ENCODE assay signal across 14 mouse cellular contexts in the genomic region with DNA sequence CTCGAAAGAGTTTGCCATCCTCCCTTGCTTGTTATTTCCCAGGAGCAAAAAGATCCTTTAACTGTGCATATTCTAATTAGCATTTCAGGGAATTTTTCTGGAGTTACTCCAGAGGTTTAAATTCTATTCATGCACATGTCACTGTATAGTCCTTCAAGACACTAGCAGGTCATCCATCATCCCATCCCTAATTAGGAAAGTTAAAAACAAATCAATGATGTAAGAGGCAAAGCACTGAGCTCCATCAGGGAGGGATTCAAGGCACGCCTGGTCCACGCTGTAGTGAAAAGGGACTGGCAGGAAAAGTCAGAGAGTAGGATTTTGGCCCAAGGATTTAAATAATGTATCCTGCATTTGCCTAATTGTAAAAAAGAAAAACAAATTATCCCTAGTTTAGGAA.
"Had no signal": no experiment of that assay in that cellular context is flagged by ENCODE, and none has a peak within 500 bp of the region (broad histone marks: within the 10 kb centered on the region; RNA-seq: fewer than 3 reads in every experiment).

No protein-coding gene starts in this region.

- H3K4me2 ChIP-seq: midbrain, embryonic 11.5 days; midbrain, embryonic 13.5 days; midbrain, embryonic 15.5 days; neural tube, embryonic 12.5 days had no signal

- H3K9me3 ChIP-seq: midbrain, embryonic 13.5 days; midbrain, embryonic 15.5 days; neural tube, embryonic 12.5 days had no signal

- H3K9ac ChIP-seq: midbrain, embryonic 13.5 days; midbrain, embryonic 15.5 days; neural tube, embryonic 12.5 days had no signal

- H3K27ac ChIP-seq: midbrain, embryonic 13.5 days; midbrain, embryonic 15.5 days; neural tube, embryonic 12.5 days had no signal

- ATAC-seq: midbrain, embryonic 13.5 days; midbrain, embryonic 15.5 days had no signal

- H3K36me3 ChIP-seq: midbrain, embryonic 13.5 days; midbrain, embryonic 15.5 days; neural tube, embryonic 12.5 days had no signal

- H3K4me1 ChIP-seq: megakaryocyte, embryonic 14.5 days; neural tube, embryonic 12.5 days had no signal

- H3K27me3 ChIP-seq: megakaryocyte, embryonic 14.5 days; midbrain, embryonic 13.5 days; midbrain, embryonic 15.5 days; neural tube, embryonic 12.5 days had no signal

- H3K4me3 ChIP-seq: megakaryocyte, embryonic 14.5 days; midbrain, embryonic 13.5 days; midbrain, embryonic 15.5 days; neural tube, embryonic 12.5 days had no signal

- DNase-seq: lung, adult 18-20 months; lung, postnatal 10 days; lung, postnatal 4 days; right cerebral cortex, postnatal 25 days; right cerebral cortex, postnatal 4 days; spleen, adult 18-20 months; thymus, adult 18-20 months; thymus, postnatal 14 days; thymus, postnatal 36 days had no signal
